Mouse (Mus musculus): ENCODE data around the gene Zfp219. TPM values are rescaled to one million over a fixed set of nuclear protein-coding genes. Genes with fewer than 3 reads are reported as not detected.
A peak's percentile ranks its signal among the peaks of the same experiment; 100 is the strongest.

The Zfp219 gene
- polyA plus RNA-seq, 1 experiment from 2014 or later = 32.2 TPM

DNA sequence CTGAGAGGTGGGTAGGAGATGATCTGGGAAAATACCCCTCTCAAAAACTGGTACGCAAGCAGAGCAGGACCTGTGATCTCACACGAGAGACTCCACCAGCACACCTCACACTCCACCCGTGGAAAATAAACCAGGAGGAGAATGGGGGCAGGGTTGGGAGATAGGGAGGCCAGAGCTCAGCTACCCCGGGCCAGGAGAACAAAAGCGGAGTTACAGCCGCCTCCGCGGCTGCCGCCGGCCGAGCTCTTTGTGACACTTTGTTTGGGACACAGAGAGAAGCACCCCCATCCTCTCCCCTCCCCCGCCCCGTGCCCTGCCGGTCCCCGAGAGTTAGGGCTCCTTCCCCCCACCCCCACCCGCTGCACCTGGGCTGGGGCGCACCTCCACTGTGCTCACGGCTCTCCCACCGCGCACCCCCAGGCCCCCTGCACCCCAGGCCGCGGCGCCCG is 6.7 kb downstream of the Zfp219 start:
- 0 out of 2 replicates have a peak, but pooled peaks cover 3% of the 10 kb centered on the region for H3K36me3 ChIP-seq (ENCODE audit: control insufficient read depth, insufficient read depth)
- ATAC-seq = no peak
- peaks cover 61% of the 10 kb centered on the region for H3K4me1 ChIP-seq (replicated peaks; ENCODE audit: control insufficient read depth, insufficient read depth, low read length)
- WGBS = 0% methylated on average over 11 of the region's 24 CpGs
- peak overlapping the region; percentile 55 for H3K4me2 ChIP-seq (ENCODE audit: low read length)
- H3K9ac ChIP-seq (replicated peaks; ENCODE audit: low read depth, low read length) = peak overlapping the region; percentile 83
- H3K9me3 ChIP-seq (ENCODE audit: control insufficient read depth, low read length) = no peaks in the 10 kb centered on the region
- peak overlapping the region; percentile 60 for H3K4me3 ChIP-seq (replicated peaks; ENCODE audit: low read length)
- H3K27ac ChIP-seq (ENCODE audit: low read length) = peak overlapping the region; percentile 92
- no peaks in the 10 kb centered on the region for H3K27me3 ChIP-seq (replicated peaks; ENCODE audit: control insufficient read depth, insufficient read depth, low read length)

- no peak for ATAC-seq
These were observed 7.4 kb downstream of the Zfp219 start for GRCm38 (mm10) chr14:52013021-52013610.

GRCm38 (mm10) chr14:52012553-52012952 is 8.0 kb downstream of the Zfp219 start:
- Histone ChIP-seq H3K9me3 (ENCODE audit: control insufficient read depth, low read length) (no peaks in the 10 kb centered on the region), H3K27me3 (replicated peaks; ENCODE audit: control insufficient read depth, insufficient read depth, low read length) (no peaks in the 10 kb centered on the region), H3K4me3 (replicated peaks; ENCODE audit: low read length) (peak overlapping the region; percentile 60), H3K27ac (ENCODE audit: low read length) (peak overlapping the region; percentile 92), H3K36me3 (ENCODE audit: control insufficient read depth, insufficient read depth) (0 out of 2 replicates have a peak, but pooled peaks cover 3% of the 10 kb centered on the region), H3K4me1 (replicated peaks; ENCODE audit: control insufficient read depth, insufficient read depth, low read length) (peaks cover 66% of the 10 kb centered on the region), H3K9ac (replicated peaks; ENCODE audit: low read depth, low read length) (peak overlapping the region; percentile 83; the same call in 1 of the 2 replicates), H3K4me2 (ENCODE audit: low read length) (peak overlapping the region; percentile 55)
- ATAC-seq = no peak
- 35% methylated on average over 5 of the region's 5 CpGs for WGBS

More at GRCm38 (mm10) chr14:52013021-52013610, 7.4 kb downstream of the Zfp219 start:
- Histone ChIP-seq H3K27me3 (replicated peaks; ENCODE audit: control insufficient read depth, insufficient read depth, low read length) (no peaks in the 10 kb centered on the region), H3K4me1 (replicated peaks; ENCODE audit: control insufficient read depth, insufficient read depth, low read length) (peaks cover 64% of the 10 kb centered on the region), H3K4me2 (ENCODE audit: low read length) (peak overlapping the region; percentile 55), H3K9ac (replicated peaks; ENCODE audit: low read depth, low read length) (peak overlapping the region; percentile 83), H3K27ac (ENCODE audit: low read length) (peak overlapping the region; percentile 92), H3K9me3 (ENCODE audit: control insufficient read depth, low read length) (no peaks in the 10 kb centered on the region), H3K36me3 (ENCODE audit: control insufficient read depth, insufficient read depth) (0 out of 2 replicates have a peak, but pooled peaks cover 3% of the 10 kb centered on the region), H3K4me3 (replicated peaks; ENCODE audit: low read length) (peak overlapping the region; percentile 60)
- 9% methylated on average over 8 of the region's 8 CpGs for WGBS

DNA sequence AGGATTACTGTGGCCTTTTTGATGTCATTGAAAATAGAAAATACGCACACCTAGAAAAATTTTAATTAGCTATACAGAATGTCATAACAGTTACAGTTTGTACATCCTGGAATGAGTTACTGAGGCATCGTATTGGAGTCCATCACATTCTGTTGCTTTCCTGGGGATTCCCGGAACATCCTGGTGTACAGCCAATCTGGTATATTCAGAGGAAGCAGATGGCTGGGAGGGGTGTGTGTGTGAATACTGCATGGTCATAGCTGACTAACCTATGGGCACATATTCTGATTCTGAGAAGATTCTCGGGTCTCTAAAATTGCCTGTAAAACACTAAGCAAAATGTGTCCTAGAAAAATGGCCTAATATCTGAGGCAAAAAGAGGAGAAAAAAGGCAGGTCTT is 8.4 kb downstream of the Zfp219 start:
- no peaks in the 10 kb centered on the region for H3K9me3 ChIP-seq (ENCODE audit: control insufficient read depth, low read length)
- H3K27me3 ChIP-seq (replicated peaks; ENCODE audit: control insufficient read depth, insufficient read depth, low read length) = no peaks in the 10 kb centered on the region
- WGBS = 40% methylated on average over 4 of the region's 4 CpGs
- H3K9ac ChIP-seq (replicated peaks; ENCODE audit: low read depth, low read length) = no peak overlapping the region
- no peak overlapping the region for H3K4me3 ChIP-seq (replicated peaks; ENCODE audit: low read length)
- peaks cover 6% of the 10 kb centered on the region; the same call in 1 of the 2 replicates for H3K36me3 ChIP-seq (ENCODE audit: control insufficient read depth, insufficient read depth)
- no peak for ATAC-seq
- H3K27ac ChIP-seq (ENCODE audit: low read length) = peak overlapping the region; percentile 92
- peaks cover 66% of the 10 kb centered on the region for H3K4me1 ChIP-seq (replicated peaks; ENCODE audit: control insufficient read depth, insufficient read depth, low read length)
- peak overlapping the region; percentile 55 for H3K4me2 ChIP-seq (ENCODE audit: low read length)

DNA sequence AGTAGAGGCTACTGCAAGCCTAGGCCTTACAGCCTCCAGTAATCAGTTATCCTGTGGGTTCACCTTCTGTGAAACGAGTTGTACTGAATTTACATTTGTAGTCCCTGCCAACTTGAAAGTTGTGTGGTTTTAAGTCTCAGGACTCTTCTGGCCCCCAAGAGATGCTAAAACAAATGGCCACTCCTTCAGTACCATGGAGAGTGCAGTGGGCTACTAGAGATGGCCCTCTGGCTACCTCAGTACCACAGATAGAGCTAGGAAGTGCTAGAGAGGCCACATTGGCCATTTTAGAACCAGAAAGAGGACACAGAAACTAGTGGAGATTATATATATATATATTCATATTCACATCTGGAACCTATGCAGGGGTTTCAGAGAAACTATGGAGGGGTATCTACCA is 8.8 kb downstream of the Zfp219 start:
- H3K4me2 ChIP-seq (ENCODE audit: low read length) = no peak overlapping the region

GRCm38 (mm10) chr14:52010446-52011111 is 10.0 kb downstream of the Zfp219 start:
- Histone ChIP-seq H3K4me2 (ENCODE audit: low read length) (peak overlapping the region; percentile 53), H3K4me3 (replicated peaks; ENCODE audit: low read length) (peak overlapping the region; percentile 33), H3K27ac (ENCODE audit: low read length) (peak overlapping the region; percentile 91), H3K4me1 (replicated peaks; ENCODE audit: control insufficient read depth, insufficient read depth, low read length) (peaks cover 62% of the 10 kb centered on the region), H3K9me3 (ENCODE audit: control insufficient read depth, low read length) (no peaks in the 10 kb centered on the region), H3K36me3 (ENCODE audit: control insufficient read depth, insufficient read depth) (peaks cover 14% of the 10 kb centered on the region; the same call in 1 of the 2 replicates), H3K27me3 (replicated peaks; ENCODE audit: control insufficient read depth, insufficient read depth, low read length) (no peaks in the 10 kb centered on the region), H3K9ac (replicated peaks; ENCODE audit: low read depth, low read length) (peak overlapping the region; percentile 57)
- peak; percentile 71 for ATAC-seq
- 0% methylated on average over 9 of the region's 9 CpGs for WGBS

More for the DNA sequence above, 8.8 kb downstream of the Zfp219 start:
- H3K4me1 ChIP-seq (replicated peaks; ENCODE audit: control insufficient read depth, insufficient read depth, low read length) = peaks cover 66% of the 10 kb centered on the region
- no peaks in the 10 kb centered on the region for H3K9me3 ChIP-seq (ENCODE audit: control insufficient read depth, low read length)
- no peaks in the 10 kb centered on the region for H3K27me3 ChIP-seq (replicated peaks; ENCODE audit: control insufficient read depth, insufficient read depth, low read length)
- no peak overlapping the region for H3K9ac ChIP-seq (replicated peaks; ENCODE audit: low read depth, low read length)
- 13% methylated on average over 1 of the region's 1 CpGs for WGBS
- H3K4me3 ChIP-seq (replicated peaks; ENCODE audit: low read length) = no peak overlapping the region
- peaks cover 10% of the 10 kb centered on the region; the same call in 1 of the 2 replicates for H3K36me3 ChIP-seq (ENCODE audit: control insufficient read depth, insufficient read depth)
- ATAC-seq = no peak
- 0 out of 2 replicates have a peak overlapping the region, but pooled peaks have one; percentile 42 for H3K27ac ChIP-seq (ENCODE audit: low read length)

DNA sequence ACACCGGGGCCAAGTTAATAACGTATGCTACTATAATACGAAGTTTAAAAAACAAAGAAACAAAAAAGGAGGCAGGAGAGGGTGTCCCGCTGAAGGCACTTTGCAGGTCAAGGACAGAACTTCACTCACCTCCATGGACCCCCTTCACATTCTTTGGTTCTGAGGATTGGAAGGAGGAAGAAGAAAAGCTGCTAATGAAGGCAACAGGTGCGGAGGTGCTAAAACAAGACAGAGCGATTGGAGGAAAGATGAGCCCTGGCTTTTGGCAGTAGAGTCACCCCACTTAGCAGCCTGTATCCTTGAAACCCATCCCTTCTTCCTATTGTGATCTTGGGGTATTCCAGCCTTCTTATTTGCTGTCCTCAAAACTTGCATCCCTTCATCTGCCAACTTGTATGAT is 10.7 kb downstream of the Zfp219 start:
- H3K9me3 ChIP-seq (ENCODE audit: control insufficient read depth, low read length) = no peaks in the 10 kb centered on the region
- peak overlapping the region; percentile 33 for H3K4me3 ChIP-seq (replicated peaks; ENCODE audit: low read length)
- 18% methylated on average over 6 of the region's 6 CpGs for WGBS
- H3K27ac ChIP-seq (ENCODE audit: low read length) = peak overlapping the region; percentile 91; the same call in 1 of the 2 replicates
- peaks cover 18% of the 10 kb centered on the region; the same call in 1 of the 2 replicates for H3K36me3 ChIP-seq (ENCODE audit: control insufficient read depth, insufficient read depth)
- peak overlapping the region; percentile 53 for H3K4me2 ChIP-seq (ENCODE audit: low read length)
- H3K4me1 ChIP-seq (replicated peaks; ENCODE audit: control insufficient read depth, insufficient read depth, low read length) = peaks cover 63% of the 10 kb centered on the region
- no peak for ATAC-seq
- H3K9ac ChIP-seq (replicated peaks; ENCODE audit: low read depth, low read length) = peak overlapping the region; percentile 57; the same call in 1 of the 2 replicates
- H3K27me3 ChIP-seq (replicated peaks; ENCODE audit: control insufficient read depth, insufficient read depth, low read length) = no peaks in the 10 kb centered on the region

GRCm38 (mm10) chr14:52009361-52009760 is 11.2 kb downstream of the Zfp219 start:
- H3K9ac ChIP-seq (replicated peaks; ENCODE audit: low read depth, low read length) = peak overlapping the region; percentile 20; the same call in 1 of the 2 replicates
- H3K36me3 ChIP-seq (ENCODE audit: control insufficient read depth, insufficient read depth) = peaks cover 18% of the 10 kb centered on the region; the same call in 1 of the 2 replicates
- peak overlapping the region; percentile 30 for H3K4me3 ChIP-seq (replicated peaks; ENCODE audit: low read length)
- 12% methylated on average over 26 of the region's 26 CpGs for WGBS
- no peak for ATAC-seq
- peaks cover 68% of the 10 kb centered on the region for H3K4me1 ChIP-seq (replicated peaks; ENCODE audit: control insufficient read depth, insufficient read depth, low read length)
- no peaks in the 10 kb centered on the region for H3K27me3 ChIP-seq (replicated peaks; ENCODE audit: control insufficient read depth, insufficient read depth, low read length)
- no peaks in the 10 kb centered on the region for H3K9me3 ChIP-seq (ENCODE audit: control insufficient read depth, low read length)
- 0 out of 2 replicates have a peak overlapping the region, but pooled peaks have one; percentile 17 for H3K27ac ChIP-seq (ENCODE audit: low read length)
- peak overlapping the region; percentile 53 for H3K4me2 ChIP-seq (ENCODE audit: low read length)
